Mouse (Mus musculus) olfactory bulb, adult 2 months (tissue): ENCODE data around the gene Lrrc59.

Experiments used
- CTCF ChIP-seq: fragments of 200-500 bp; IDR thresholded peaks from 2 replicates; pipeline ENCODE4 v1.5.1; 2012; ENCODE audit warnings: low read depth, mild to moderate bottlenecking, low read length, moderate library complexity; ENCODE audit not compliant: insufficient read depth
- POLR2A ChIP-seq: fragments of 200-500 bp; IDR thresholded peaks from 2 replicates; pipeline ENCODE4 v1.6.1; 2012; ENCODE audit warnings: mild to moderate bottlenecking, low read depth, low read length, moderate library complexity; ENCODE audit not compliant: insufficient read depth

DNA sequence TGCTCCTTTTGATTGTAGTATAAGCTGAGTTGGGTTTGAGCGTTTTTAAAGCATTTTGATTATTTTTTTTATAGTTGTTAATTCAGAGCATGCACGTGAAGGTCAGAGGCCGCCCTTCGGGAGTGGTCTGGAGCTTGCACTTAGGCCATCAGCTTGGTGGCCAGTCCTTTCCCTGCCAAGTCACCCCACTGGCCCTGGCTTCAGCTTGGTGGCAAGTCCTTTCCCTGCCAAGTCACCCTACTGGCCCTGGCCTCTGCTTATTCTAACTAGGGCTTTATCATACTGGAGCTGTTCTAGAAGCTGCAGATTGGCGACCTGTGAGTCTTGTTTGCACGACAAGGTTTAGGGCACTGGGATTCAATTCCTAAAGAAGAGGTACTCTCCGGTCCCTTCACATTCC is 52.9 kb downstream of the Lrrc59 start:
- TF ChIP-seq POLR2A (no peak), CTCF (no peak)
